Mouse (Mus musculus) gastrocnemius, adult 18-20 months (tissue): ENCODE results near the gene Bin2. TPM values are rescaled to one million over a fixed set of nuclear protein-coding genes. Genes with fewer than 3 reads are reported as not detected.

Source experiments
- microRNA-seq: library from miRNA; unstranded; fragments of <30 nt; microRNA quantifications from one replicate; pipeline ENCODE4 v1.2.0, GENCODE M21; 2021
- total RNA-seq, 2 experiments: library from RNA; stranded (reverse); gene quantifications; 2 replicates each; pipeline ENCODE4 v1.2.3; 2021

The Bin2 gene
- total RNA-seq, 2 experiments from 2014 or later = 0.37 to 0.50 TPM

Small RNA genes within 50 kb of the gene (microRNA-seq; reads per million reads assigned to microRNA genes)
- gene Mir6961 = not detected

Other genes with a start within 250 kb of the Bin2 start
- under 1 TPM in 1 of 2 experiments, not detected in 1; 0.09 TPM for gene Gm5475, start 247.4 kb downstream of the Bin2 start, total RNA-seq
- 10 to 100 TPM; 34.5 to 40.0 TPM for gene Slc11a2, start 244.5 kb downstream of the Bin2 start, total RNA-seq
- gene Letmd1, start 200.5 kb downstream of the Bin2 start, total RNA-seq = 1 to 10 TPM; 6.7 to 7.5 TPM
- gene Csrnp2, start 174.1 kb downstream of the Bin2 start, total RNA-seq = 1 to 10 TPM; 3.2 to 3.7 TPM
- 10 to 100 TPM; 11.3 to 11.5 TPM for gene Tfcp2, start 117.5 kb downstream of the Bin2 start, total RNA-seq
- gene Pou6f1, start 69.6 kb downstream of the Bin2 start, total RNA-seq = 10 to 100 TPM; 13.8 to 17.7 TPM
- 10 to 100 TPM; 71.6 to 73.4 TPM for gene Dazap2, start 54.2 kb downstream of the Bin2 start, total RNA-seq
- 1 to 10 TPM; 2.4 to 4.6 TPM for gene Smagp, start 32.6 kb downstream of the Bin2 start, total RNA-seq
- gene Cela1, start 18.4 kb upstream of the Bin2 start, total RNA-seq = 1 to 10 TPM; 1.2 TPM
- under 1 TPM in 1 of 2 experiments, not detected in 1; 0.12 TPM for gene Galnt6, start 59.8 kb upstream of the Bin2 start, total RNA-seq
- gene Slc4a8, start 92.2 kb upstream of the Bin2 start, total RNA-seq = 1 to 10 TPM in 1 of 2 experiments, under 1 TPM in 1; 0.76 to 2.0 TPM
- gene Scn8a, start 200.3 kb upstream of the Bin2 start, total RNA-seq = under 1 TPM; 0.07 to 0.37 TPM